Mouse (Mus musculus): ENCODE data around the gene Hspb8. TPM values are rescaled to one million over a fixed set of nuclear protein-coding genes. Genes with fewer than 3 reads are reported as not detected.
"Not testable (repeated sequence)": the region's sequence is repeated elsewhere in the genome, so short reads cannot be mapped to it uniquely, and the experiment has no call there.

Hspb8 gene
- total and polyA plus RNA-seq, 3 experiments = not detected

DNA sequence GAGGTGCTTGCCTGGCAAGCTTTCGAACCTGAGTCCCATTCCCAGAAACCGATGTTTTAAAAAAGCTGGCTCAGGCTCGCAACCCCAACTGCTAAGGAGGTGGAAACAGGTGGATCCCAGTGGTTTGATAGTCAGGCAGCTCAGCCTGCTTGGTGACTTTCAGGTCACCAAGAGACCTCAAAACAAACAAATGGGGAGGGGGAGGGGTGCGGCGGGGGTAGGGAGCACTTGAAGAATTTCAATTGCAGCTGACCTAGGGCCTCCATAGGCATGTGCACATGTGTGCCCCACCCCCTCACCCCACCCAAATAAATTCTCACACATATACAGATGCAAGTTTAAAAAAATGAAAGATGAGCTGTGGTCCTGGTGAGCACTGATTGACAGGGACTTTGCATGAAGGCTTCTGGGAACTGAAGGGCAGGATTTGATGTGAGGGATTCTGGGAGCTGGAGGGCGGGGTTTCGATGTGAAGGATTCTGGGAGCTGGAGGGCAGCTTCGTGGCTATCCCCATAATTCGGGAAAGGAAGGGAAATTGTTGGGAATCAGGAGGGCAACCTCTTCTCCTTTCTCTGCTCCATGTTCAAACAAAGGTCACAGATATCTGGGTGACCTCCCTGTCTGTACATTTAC, 35.2 kb downstream of the Hspb8 start:
- no peak overlapping the region for H3K9ac ChIP-seq (ENCODE audit: control insufficient read depth, low read depth, low read length, poor library complexity, severe bottlenecking)
- no peaks in the 10 kb centered on the region for H3K9me3 ChIP-seq (replicated peaks; ENCODE audit: insufficient read depth, low read length)
- no peak for DNase-seq (ENCODE audit: low read depth, low spot score)
- H3K27me3 ChIP-seq (ENCODE audit: control insufficient read depth in 1 of 2, insufficient read depth in 2 of 2, low read length in 2 of 2) = no peaks in the 10 kb centered on the region
- TF ChIP-seq GATA1 (IDR thresholded peaks at IDR 0.05; ENCODE audit: low read depth, low read length) = no peak
- TF ChIP-seq ZMIZ1 (IDR thresholded peaks at IDR 0.05; ENCODE audit: low read depth, low read length) = no peak
- no peak for TF ChIP-seq MAZ (IDR thresholded peaks at IDR 0.05; ENCODE audit: low read depth, low read length)
- no peak for TF ChIP-seq POLR2AphosphoS5 (IDR thresholded peaks at IDR 0.05; ENCODE audit: borderline replicate concordance, low read depth, low read length)
- no peak for TF ChIP-seq HCFC1 (IDR thresholded peaks at IDR 0.05; ENCODE audit: low read depth, low read length)
- no peak for TF ChIP-seq POLR2A (IDR thresholded peaks at IDR 0.05; ENCODE audit: control insufficient read depth in 1 of 2, insufficient read depth in 1 of 2, low read depth in 1 of 2, low read length in 2 of 2, poor library complexity in 1 of 2)
- TF ChIP-seq RCOR1 (IDR thresholded peaks at IDR 0.05; ENCODE audit: low read depth, low read length) = no peak
- TF ChIP-seq MYB (IDR thresholded peaks at IDR 0.05; ENCODE audit: low read depth, low read length) = no peak
- no peak for TF ChIP-seq POLR2AphosphoS2 (IDR thresholded peaks at IDR 0.05; ENCODE audit: low read length)
- no peak for TF ChIP-seq TCF12 (IDR thresholded peaks at IDR 0.05; ENCODE audit: low read depth, low read length)
- no peak for TF ChIP-seq ZKSCAN1 (IDR thresholded peaks at IDR 0.05; ENCODE audit: low read depth, low read length)
- no peak for TF ChIP-seq CHD2 (IDR thresholded peaks at IDR 0.05; ENCODE audit: low read length)
- no peak for TF ChIP-seq RAD21 (IDR thresholded peaks at IDR 0.05; ENCODE audit: low read depth, low read length)
- no peaks in the 10 kb centered on the region for H3K4me1 ChIP-seq (ENCODE audit: control insufficient read depth in 1 of 2, insufficient read depth in 2 of 2, low read length in 2 of 2)
- no peak overlapping the region for H3K27ac ChIP-seq (ENCODE audit: control insufficient read depth, low read depth, low read length)
- H3K79me2 ChIP-seq (ENCODE audit: control insufficient read depth, insufficient read depth, low read length, poor library complexity) = no peaks in the 10 kb centered on the region
- H3K36me3 ChIP-seq (ENCODE audit: control insufficient read depth in 1 of 2, insufficient read depth in 2 of 2, low read length in 2 of 2) = no peaks in the 10 kb centered on the region
- no peak overlapping the region for H3K4me3 ChIP-seq (ENCODE audit: control insufficient read depth in 1 of 2, insufficient read depth in 1 of 2, low read depth in 2 of 2, low read length in 2 of 2)

GRCm38 (mm10) chr5:116386020-116386419, 36.6 kb downstream of the Hspb8 start:
- Histone ChIP-seq H3K27ac (ENCODE audit: control insufficient read depth, low read depth, low read length) (no peak overlapping the region), H3K27me3 (ENCODE audit: control insufficient read depth in 1 of 2, insufficient read depth in 2 of 2, low read length in 2 of 2) (no peaks in the 10 kb centered on the region), H3K4me1 (ENCODE audit: control insufficient read depth in 1 of 2, insufficient read depth in 2 of 2, low read length in 2 of 2) (no peaks in the 10 kb centered on the region), H3K4me3 (ENCODE audit: control insufficient read depth in 1 of 2, insufficient read depth in 1 of 2, low read depth in 2 of 2, low read length in 2 of 2) (no peak overlapping the region), H3K9ac (ENCODE audit: control insufficient read depth, low read depth, low read length, poor library complexity, severe bottlenecking) (no peak overlapping the region), H3K9me3 (replicated peaks; ENCODE audit: insufficient read depth, low read length) (no peaks in the 10 kb centered on the region), H3K79me2 (ENCODE audit: control insufficient read depth, insufficient read depth, low read length, poor library complexity) (no peaks in the 10 kb centered on the region), H3K36me3 (ENCODE audit: control insufficient read depth in 1 of 2, insufficient read depth in 2 of 2, low read length in 2 of 2) (no peaks in the 10 kb centered on the region)
- peak; percentile 18 for DNase-seq (ENCODE audit: low read depth, low spot score)
- peak; percentile 11; the same call in 1 of the 2 replicates for TF ChIP-seq SMC3 (IDR thresholded peaks at IDR 0.05; ENCODE audit: low read depth, low read length)
- TF ChIP-seq CTCF (IDR thresholded peaks at IDR 0.05 in 2 of 3, conservative IDR thresholded peaks at IDR 0.05 in 1 of 3; ENCODE audit: control insufficient read depth in 1 of 3, insufficient read depth in 1 of 3, low read depth in 2 of 3, low read length in 3 of 3, poor library complexity in 1 of 3, severe bottlenecking in 1 of 3) = peak; percentile 45 to 61 (median 47)
- TF ChIP-seq RAD21 (IDR thresholded peaks at IDR 0.05; ENCODE audit: low read depth, low read length) = peak; percentile 8
- TF ChIP-seq TBP (IDR thresholded peaks at IDR 0.05; ENCODE audit: low read depth, low read length) = no peak

- H3K9me3 ChIP-seq (replicated peaks; ENCODE audit: insufficient read depth, low read length); H3K4me1 ChIP-seq (ENCODE audit: control insufficient read depth in 1 of 2, insufficient read depth in 2 of 2, low read length in 2 of 2); H3K79me2 ChIP-seq (ENCODE audit: control insufficient read depth, insufficient read depth, low read length, poor library complexity); DNase-seq (ENCODE audit: low read depth, low spot score); H3K36me3 ChIP-seq (ENCODE audit: control insufficient read depth in 1 of 2, insufficient read depth in 2 of 2, low read length in 2 of 2); H3K27me3 ChIP-seq (ENCODE audit: control insufficient read depth in 1 of 2, insufficient read depth in 2 of 2, low read length in 2 of 2); H3K9ac ChIP-seq (ENCODE audit: control insufficient read depth, low read depth, low read length, poor library complexity, severe bottlenecking); H3K4me3 ChIP-seq (ENCODE audit: control insufficient read depth in 1 of 2, insufficient read depth in 1 of 2, low read depth in 2 of 2, low read length in 2 of 2); H3K27ac ChIP-seq (ENCODE audit: control insufficient read depth, low read depth, low read length): not testable (repeated sequence)
These were observed 40.0 kb downstream of the Hspb8 start for GRCm38 (mm10) chr5:116382646-116383045.

All from MEL (cell line).